Mouse (Mus musculus) hindbrain, embryonic 11.5 days (tissue): ENCODE results near the gene Epor. TPM values are rescaled to one million over a fixed set of nuclear protein-coding genes. Genes with fewer than 3 reads are reported as not detected.

Experiments used
- ATAC-seq: fragments of 200-750 bp; cut with Nextera tagmentation; 2 replicates; pipeline ENCODE4 v1.8.0; 2017; ENCODE audit warnings: mild to moderate bottlenecking, moderate TSS enrichment, moderate library complexity; ENCODE audit not compliant: low FRiP score
- DNase-seq: peaks from one replicate; pipeline ENCODE4 v3.0.0-alpha.2; 2015; ENCODE audit warnings: low spot score
- H3K27ac ChIP-seq: fragments of 300-500 bp; sonication (generic); 2 replicates; pipeline ENCODE4 v1.5.1; 2014; ENCODE audit warnings: mild to moderate bottlenecking, low read depth, low read length
- H3K27me3 ChIP-seq: fragments of 300-500 bp; sonication (generic); 2 replicates; pipeline ENCODE4 v1.6.1; 2014; ENCODE audit warnings: mild to moderate bottlenecking, low read length, moderate library complexity, mixed read lengths; ENCODE audit not compliant: control insufficient read depth, insufficient read depth
- H3K36me3 ChIP-seq: fragments of 300-500 bp; sonication (generic); 2 replicates; pipeline ENCODE4 v1.6.1; 2014; ENCODE audit warnings: mild to moderate bottlenecking, low read length, moderate library complexity, mixed read lengths; ENCODE audit not compliant: control insufficient read depth, insufficient read depth
- H3K4me1 ChIP-seq: fragments of 300-500 bp; sonication (generic); replicated peaks from 2 replicates; pipeline ENCODE4 v1.6.1; 2014; ENCODE audit warnings: low read length, mixed read lengths; ENCODE audit not compliant: control insufficient read depth, insufficient read depth
- H3K4me2 ChIP-seq: fragments of 300-500 bp; sonication (generic); replicated peaks from 2 replicates; pipeline ENCODE4 v1.6.1; 2014; ENCODE audit warnings: mild to moderate bottlenecking, low read depth, low read length
- H3K4me3 ChIP-seq: fragments of 300-500 bp; sonication (generic); 2 replicates; pipeline ENCODE4 v1.5.1; 2014; ENCODE audit warnings: low read depth, low read length
- H3K9ac ChIP-seq: fragments of 300-500 bp; sonication (generic); 2 replicates; pipeline ENCODE4 v1.6.1; 2014; ENCODE audit warnings: low read depth, low read length
- H3K9me3 ChIP-seq: fragments of 300-500 bp; sonication (generic); 2 replicates; pipeline ENCODE4 v1.6.1; 2016; ENCODE audit warnings: low read length; ENCODE audit not compliant: control insufficient read depth
- WGBS: fragments of 180-500 bp; shearing (Covaris S2); extraction: QIAGEN DNeasy Blood & Tissue Kit; methylation state at CpG from one replicate; pipeline ENCODE4 v1.1.7; 2014; 5-methylcytosine and 5-hydroxymethylcytosine counted together
- polyA plus RNA-seq: library from polyadenylated mRNA; unstranded; fragments of >200 nt; fragmentation: Nextera tagmentation; extraction: Ambion mirVana; gene quantifications from 2 replicates; pipeline ENCODE4 v1.2.1, GENCODE M21; 2014

Gene Epor
- polyA plus RNA-seq, result 4.2 and 5.2 TPM in 2 replicates

GRCm38 (mm10) chr9:21963417-21963816 is at the start of gene Epor:
Gene Epor, minus strand, starts transcription at chr9:21963506.
- Histone ChIP-seq H3K9ac (no peak within 1 kb of the TSS), H3K27ac (no peak within 1 kb of the TSS), H3K4me3 (peak within 1 kb of the TSS; percentile 27), H3K9me3 (no peaks in the 10 kb centered on the region), H3K4me2 (peak within 1 kb of the TSS; percentile 51), H3K4me1 (peaks cover 10% of the 10 kb centered on the region; the same call in 1 of the 2 replicates), H3K27me3 (peaks cover 40% of the 10 kb centered on the region), H3K36me3 (no peaks in the 10 kb centered on the region)
- DNase-seq (peak; percentile 41), ATAC-seq (peak; percentile 42)
- WGBS, result 18% methylated on average over 8 of the region's 8 CpGs

- ATAC-seq (peak; percentile 22; the same call in 1 of the 2 replicates), DNase-seq (no peak)
- WGBS, result 89% methylated on average over 13 of the region's 13 CpGs
- Histone ChIP-seq H3K36me3 (peaks cover 19% of the 10 kb centered on the region), H3K9ac (no peak overlapping the region), H3K4me3 (no peak overlapping the region), H3K27me3 (no peaks in the 10 kb centered on the region), H3K27ac (no peak overlapping the region), H3K9me3 (no peaks in the 10 kb centered on the region), H3K4me2 (no peak overlapping the region), H3K4me1 (0 out of 2 replicates have a peak, but pooled peaks cover 2% of the 10 kb centered on the region)
Measured at GRCm38 (mm10) chr9:22012731-22013130, 49.4 kb upstream of the Epor start.

- 92% methylated on average over 5 of the region's 5 CpGs for WGBS
- H3K4me2 ChIP-seq, result no peak overlapping the region
- no peaks in the 10 kb centered on the region for H3K9me3 ChIP-seq
- DNase-seq (no peak), ATAC-seq (no peak)
- H3K27me3 ChIP-seq, result no peaks in the 10 kb centered on the region
- H3K4me3 ChIP-seq, result no peak overlapping the region
- peaks cover 19% of the 10 kb centered on the region for H3K36me3 ChIP-seq
- peak overlapping the region; percentile 30; the same call in 1 of the 2 replicates for H3K27ac ChIP-seq
- 0 out of 2 replicates have a peak, but pooled peaks cover 2% of the 10 kb centered on the region for H3K4me1 ChIP-seq
- H3K9ac ChIP-seq, result no peak overlapping the region
Measured at GRCm38 (mm10) chr9:22011055-22011454, 47.7 kb upstream of the Epor start.

GRCm38 (mm10) chr9:22004546-22004945 is 41.2 kb upstream of the Epor start:
- no peak overlapping the region for H3K4me3 ChIP-seq

GRCm38 (mm10) chr9:22003163-22003554 is 39.9 kb upstream of the Epor start:
- peaks cover 4% of the 10 kb centered on the region; the same call in 1 of the 2 replicates for H3K36me3 ChIP-seq
- 2% methylated on average over 18 of the region's 18 CpGs for WGBS
- 0 out of 2 replicates have a peak overlapping the region, but pooled peaks have one; percentile 58 for H3K27ac ChIP-seq

More at GRCm38 (mm10) chr9:22004546-22004945, 41.2 kb upstream of the Epor start:
- Histone ChIP-seq H3K4me1 (peaks cover 5% of the 10 kb centered on the region), H3K27ac (no peak overlapping the region), H3K4me2 (no peak overlapping the region), H3K36me3 (peaks cover 9% of the 10 kb centered on the region; the same call in 1 of the 2 replicates), H3K9me3 (no peaks in the 10 kb centered on the region), H3K27me3 (no peaks in the 10 kb centered on the region), H3K9ac (no peak overlapping the region)
- 94% methylated on average over 12 of the region's 12 CpGs for WGBS
- no peak for DNase-seq
- ATAC-seq, result no peak

GRCm38 (mm10) chr9:22002194-22003162 is 39.2 kb upstream of the Epor start, which contains the start of the genes Ccdc151 and Prkcsh:
Gene Ccdc151, minus strand, starts transcription at chr9:22002634.
Gene Prkcsh, plus strand, starts transcription at chr9:22002806.
- peak within 1 kb of the TSS; percentile 58 for H3K27ac ChIP-seq

More at GRCm38 (mm10) chr9:22003163-22003554, 39.9 kb upstream of the Epor start:
- H3K4me1 ChIP-seq, result peaks cover 5% of the 10 kb centered on the region
- peak overlapping the region; percentile 83 for H3K4me3 ChIP-seq
- no peaks in the 10 kb centered on the region for H3K27me3 ChIP-seq
- H3K9me3 ChIP-seq, result no peaks in the 10 kb centered on the region
- peak overlapping the region; percentile 67 for H3K4me2 ChIP-seq
- no peak for DNase-seq
- peak; percentile 9; the same call in 1 of the 2 replicates for ATAC-seq
- peak overlapping the region; percentile 70 for H3K9ac ChIP-seq

GRCm38 (mm10) chr9:22001633-22002032 is 38.3 kb upstream of the Epor start:
- no peak overlapping the region for H3K27ac ChIP-seq
- H3K9ac ChIP-seq, result no peak overlapping the region
- ATAC-seq, result no peak
- H3K4me3 ChIP-seq, result no peak overlapping the region
- 86% methylated on average over 4 of the region's 4 CpGs for WGBS
- DNase-seq, result no peak
- peak overlapping the region; percentile 65; the same call in 1 of the 2 replicates for H3K4me2 ChIP-seq
- peaks cover 4% of the 10 kb centered on the region; the same call in 1 of the 2 replicates for H3K36me3 ChIP-seq
- H3K27me3 ChIP-seq, result no peaks in the 10 kb centered on the region
- no peaks in the 10 kb centered on the region for H3K9me3 ChIP-seq
- H3K4me1 ChIP-seq, result peaks cover 5% of the 10 kb centered on the region

More at GRCm38 (mm10) chr9:22002194-22003162, 39.2 kb upstream of the Epor start, which contains the start of the genes Ccdc151 and Prkcsh:
- Histone ChIP-seq H3K4me1 (peaks cover 5% of the 10 kb centered on the region), H3K4me2 (peak within 1 kb of the TSS; percentile 67), H3K4me3 (peak within 1 kb of the TSS; percentile 83), H3K9me3 (no peaks in the 10 kb centered on the region), H3K9ac (peak within 1 kb of the TSS; percentile 70), H3K27me3 (no peaks in the 10 kb centered on the region), H3K36me3 (peaks cover 4% of the 10 kb centered on the region; the same call in 1 of the 2 replicates)
- peak; percentile 99 for ATAC-seq
- peak; percentile 99 for DNase-seq
- 5% methylated on average over 57 of the region's 57 CpGs for WGBS

- H3K27ac ChIP-seq, result no peak overlapping the region
- no peaks in the 10 kb centered on the region for H3K27me3 ChIP-seq
- H3K36me3 ChIP-seq, result peaks cover 4% of the 10 kb centered on the region; the same call in 1 of the 2 replicates
- DNase-seq (no peak), ATAC-seq (no peak)
- H3K4me1 ChIP-seq, result peaks cover 5% of the 10 kb centered on the region
- H3K4me3 ChIP-seq, result no peak overlapping the region
- no peak overlapping the region for H3K4me2 ChIP-seq
- WGBS, result 89% methylated on average over 6 of the region's 6 CpGs
- no peaks in the 10 kb centered on the region for H3K9me3 ChIP-seq
- H3K9ac ChIP-seq, result no peak overlapping the region
Measured at GRCm38 (mm10) chr9:22000296-22000695, 37.0 kb upstream of the Epor start.
